8 mouse cellular contexts compared by ENCODE assay signal in the genomic region with DNA sequence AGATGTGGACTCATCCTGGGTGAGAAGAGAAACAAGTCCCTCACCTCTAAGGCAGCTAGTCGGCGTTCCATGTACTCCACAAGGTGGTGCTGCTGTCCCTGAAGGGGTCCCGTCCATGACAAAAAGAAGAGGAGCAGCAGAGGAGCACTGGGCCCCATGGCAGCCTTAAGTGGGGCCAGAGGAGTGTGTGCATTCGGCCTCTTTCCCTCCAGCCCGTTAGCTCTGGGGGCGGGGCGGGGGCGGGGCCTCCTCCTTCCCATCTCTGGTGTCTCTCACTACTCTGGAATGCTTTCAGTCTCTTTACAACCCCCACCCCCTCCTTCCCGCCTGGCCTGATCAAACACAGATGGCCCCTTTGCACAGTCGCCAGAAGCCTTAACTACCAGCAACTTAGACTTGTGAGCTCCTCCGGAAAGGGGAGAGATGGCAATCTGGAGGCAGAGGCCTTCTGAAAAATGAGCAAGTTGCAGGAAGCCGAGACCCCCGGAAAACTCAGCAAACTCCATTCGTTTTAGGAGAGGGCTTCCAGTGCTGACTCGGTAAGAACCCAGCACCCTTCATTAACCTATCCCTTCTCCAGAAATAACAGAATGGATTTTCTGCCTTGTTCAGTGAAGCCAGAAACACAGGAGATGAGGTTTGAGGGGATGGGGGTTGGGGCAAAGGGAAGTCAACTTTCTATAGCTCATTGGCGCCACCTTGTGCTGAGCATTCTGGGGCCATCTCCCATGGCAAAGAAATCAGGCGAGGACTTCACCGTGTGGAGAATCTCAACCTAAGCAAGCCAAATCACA. TPM values are rescaled to one million over a fixed set of nuclear protein-coding genes. Genes with fewer than 3 reads are reported as not detected.
DNase-seq lines count a peak whose midpoint lies in the region; ATAC-seq and TF ChIP-seq lines count a peak whose summit lies in the region.

A gene (minus strand): TSS at position 224 of the 794 bp plus-strand sequence.

- H3K4me1 ChIP-seq in MEL (ENCODE audit: control insufficient read depth in 1 of 2, insufficient read depth in 2 of 2, low read length in 2 of 2) = no peaks in the 10 kb centered on the region
- peaks cover 51% of the 10 kb centered on the region for H3K4me1 ChIP-seq in forebrain, embryonic 16.5 days (replicated peaks; ENCODE audit: control insufficient read depth, insufficient read depth, low read length)
- peaks cover 62% of the 10 kb centered on the region for H3K4me1 ChIP-seq in neural tube, embryonic 15.5 days

- no peaks in the 10 kb centered on the region for H3K9me3 ChIP-seq in MEL (replicated peaks; ENCODE audit: insufficient read depth, low read length)
- no peaks in the 10 kb centered on the region for H3K9me3 ChIP-seq in forebrain, embryonic 16.5 days (ENCODE audit: control insufficient read depth, low read length)
- H3K9me3 ChIP-seq in neural tube, embryonic 15.5 days (replicated peaks) = no peaks in the 10 kb centered on the region

- H3K4me3 ChIP-seq in MEL (ENCODE audit: control insufficient read depth in 1 of 2, insufficient read depth in 1 of 2, low read depth in 2 of 2, low read length in 2 of 2) = peak within 1 kb of the TSS; percentile 48
- H3K4me3 ChIP-seq in forebrain, embryonic 16.5 days (replicated peaks; ENCODE audit: low read length) = peak within 1 kb of the TSS; percentile 22
- peak within 1 kb of the TSS; percentile 27 for H3K4me3 ChIP-seq in neural tube, embryonic 15.5 days (replicated peaks)

- TF ChIP-seq POLR2A in MEL (IDR thresholded peaks at IDR 0.05; ENCODE audit: control insufficient read depth in 1 of 2, insufficient read depth in 1 of 2, low read depth in 1 of 2, low read length in 2 of 2, poor library complexity in 1 of 2) = no peak

- H3K27me3 ChIP-seq in MEL (ENCODE audit: control insufficient read depth in 1 of 2, insufficient read depth in 2 of 2, low read length in 2 of 2) = no peaks in the 10 kb centered on the region; a peak in 1 of 4 replicates
- no peaks in the 10 kb centered on the region for H3K27me3 ChIP-seq in forebrain, embryonic 16.5 days (replicated peaks; ENCODE audit: control insufficient read depth, insufficient read depth, low read length)
- no peaks in the 10 kb centered on the region for H3K27me3 ChIP-seq in neural tube, embryonic 15.5 days (replicated peaks)

- ATAC-seq in forebrain, embryonic 16.5 days = peak; percentile 43
- peak; percentile 64 for ATAC-seq in neural tube, embryonic 15.5 days (ENCODE audit: low FRiP score)

- peak within 1 kb of the TSS; percentile 52 for H3K4me2 ChIP-seq in forebrain, embryonic 16.5 days (ENCODE audit: low read length)
- H3K4me2 ChIP-seq in neural tube, embryonic 15.5 days = peak within 1 kb of the TSS; percentile 53

- TF ChIP-seq RAD21 in MEL (IDR thresholded peaks at IDR 0.05; ENCODE audit: low read depth, low read length) = peak; percentile 71

- no peaks in the 10 kb centered on the region for H3K79me2 ChIP-seq in MEL (ENCODE audit: control insufficient read depth, insufficient read depth, low read length, poor library complexity)

- intact Hi-C loops in heart, postnatal 25 days (cut with DNase I) = loop anchor here (1.0 to 5.0 kb wide), 4 partner anchors 149 to 344 kb away; no protein-coding TSS in a partner anchor

- peak within 1 kb of the TSS; percentile 46 for H3K9ac ChIP-seq in MEL (ENCODE audit: control insufficient read depth, low read depth, low read length, poor library complexity, severe bottlenecking)
- peak within 1 kb of the TSS; percentile 37 for H3K9ac ChIP-seq in forebrain, embryonic 16.5 days (replicated peaks; ENCODE audit: low read depth, low read length)
- H3K9ac ChIP-seq in neural tube, embryonic 15.5 days (replicated peaks) = peak within 1 kb of the TSS; percentile 32

- no peaks in the 10 kb centered on the region for H3K36me3 ChIP-seq in MEL (ENCODE audit: control insufficient read depth in 1 of 2, insufficient read depth in 2 of 2, low read length in 2 of 2)
- H3K36me3 ChIP-seq in forebrain, embryonic 16.5 days (ENCODE audit: control insufficient read depth, insufficient read depth) = 0 out of 2 replicates have a peak, but pooled peaks cover 2% of the 10 kb centered on the region
- H3K36me3 ChIP-seq in neural tube, embryonic 15.5 days = peaks cover 11% of the 10 kb centered on the region

- under 1% methylated on average over 18 of the region's 18 CpGs for WGBS in forebrain, embryonic 16.5 days
- under 1% methylated on average over 18 of the region's 18 CpGs for WGBS in neural tube, embryonic 15.5 days

- TF ChIP-seq CTCF in MEL (IDR thresholded peaks at IDR 0.05 in 2 of 3, conservative IDR thresholded peaks at IDR 0.05 in 1 of 3; ENCODE audit: control insufficient read depth in 1 of 3, insufficient read depth in 1 of 3, low read depth in 2 of 3, low read length in 3 of 3, poor library complexity in 1 of 3, severe bottlenecking in 1 of 3) = peak; percentile 74 to 87 (median 78)

- H3K27ac ChIP-seq in MEL (ENCODE audit: control insufficient read depth, low read depth, low read length) = peak within 1 kb of the TSS; percentile 24
- H3K27ac ChIP-seq in forebrain, embryonic 16.5 days (ENCODE audit: low read length) = peak within 1 kb of the TSS; percentile 86
- peak within 1 kb of the TSS; percentile 84 for H3K27ac ChIP-seq in neural tube, embryonic 15.5 days (replicated peaks)

- TF ChIP-seq EP300 in MEL (IDR thresholded peaks at IDR 0.05; ENCODE audit: low read depth in 1 of 2, low read length in 2 of 2) = no peak

- DNase-seq in MEL (ENCODE audit: low read depth, low spot score) = peak; percentile 83
- peak; percentile 90 to 91 for DNase-seq in cerebellum, adult 18-20 months
- peak; percentile 66 for DNase-seq in heart, postnatal 25 days (ENCODE audit: low spot score)
- peak; percentile 82 to 96 for DNase-seq in layer of hippocampus, adult 18-20 months (ENCODE audit: low spot score in 2 of 2)
- DNase-seq in lung, adult 18-20 months = peak; percentile 80 to 83
- DNase-seq in testis, postnatal 10 days (ENCODE audit: low spot score) = peak; percentile 96

TF ChIP-seq in MEL, 35 proteins besides CTCF, POLR2A, EP300 and RAD21:
- peak; percentile 71; the same call in 1 of the 2 replicates for TF ChIP-seq RCOR1 (IDR thresholded peaks at IDR 0.05; ENCODE audit: low read depth, low read length)
- TF ChIP-seq SMC3 (IDR thresholded peaks at IDR 0.05; ENCODE audit: low read depth, low read length) = peak; percentile 74
- 0 out of 2 replicates have a peak, but pooled peaks have one; percentile 14 for TF ChIP-seq TCF12 (IDR thresholded peaks at IDR 0.05; ENCODE audit: low read depth, low read length)
- 0 out of 2 replicates have a peak, but pooled peaks have one; percentile 25 for TF ChIP-seq SIN3A (IDR thresholded peaks at IDR 0.05; ENCODE audit: low read length)
- TF ChIP-seq ELF1 (IDR thresholded peaks at IDR 0.05; ENCODE audit: low read depth, low read length) = peak; percentile 27; the same call in 1 of the 2 replicates
- TF ChIP-seq ZC3H11A (IDR thresholded peaks at IDR 0.05; ENCODE audit: low read depth, low read length) = peak; percentile 31
- TF ChIP-seq BHLHE40 (IDR thresholded peaks at IDR 0.05; ENCODE audit: borderline replicate concordance, low read depth, low read length) = peak; percentile 47; the same call in 1 of the 2 replicates
- no peak for TF ChIP-seq ZNF384 (IDR thresholded peaks at IDR 0.05; ENCODE audit: low read depth, low read length)
- TF ChIP-seq ETS1 (IDR thresholded peaks at IDR 0.05; ENCODE audit: low read depth, low read length) = no peak
- TF ChIP-seq ZMIZ1 (IDR thresholded peaks at IDR 0.05; ENCODE audit: low read depth, low read length) = no peak
- peak; percentile 17; the same call in 1 of the 2 replicates for TF ChIP-seq CHD2 (IDR thresholded peaks at IDR 0.05; ENCODE audit: low read length)

RNA-seq across cellular contexts. Expression of the gene that starts here (rescaled TPM):
- total RNA-seq in MEL (2012; rRNA removed) = 0.03 and 0.08 TPM in 2 replicates
- under 1 TPM in 1 of 2 experiments, not detected in 1; 0.18 TPM for polyA plus RNA-seq in MEL (2012; ENCODE audit: insufficient read depth in 1 of 2, insufficient read length in 2 of 2, low read depth in 1 of 2, low replicate concordance in 2 of 2, missing spikeins in 1 of 2)
- polyA plus RNA-seq in forebrain, embryonic 16.5 days (2015; fragmentation: Nextera tagmentation; extraction: Ambion mirVana) = 5.1 and 6.8 TPM in 2 replicates
- 1 to 10 TPM; 5.4 to 5.7 TPM for total RNA-seq in heart, postnatal 25 days (2021)
- total RNA-seq in layer of hippocampus, adult 18-20 months (2021) = 10 to 100 TPM; 12.0 to 14.1 TPM
- polyA plus RNA-seq in neural tube, embryonic 15.5 days (2015; fragmentation: Nextera tagmentation; extraction: Ambion mirVana) = 15.5 and 20.9 TPM in 2 replicates

Comparison
In these comparisons a context has a peak if more than half of its experiments do, and no peak if none do; other contexts are left out.
1. Peak in every context shown above with its lines: DNase-seq, ATAC-seq, H3K4me3 ChIP-seq and H3K27ac ChIP-seq.
2. Peak in DNase-seq, H3K4me3 ChIP-seq, H3K27ac ChIP-seq and H3K9ac ChIP-seq in MEL; RNA of the gene not detected or under 1 TPM.
3. H3K27ac ChIP-seq: peak in every context shown above with its lines; median percentile 86 in forebrain, embryonic 16.5 days; 84 in neural tube, embryonic 15.5 days; 24 in MEL.